21 mouse cellular contexts compared by ENCODE assay signal in genomic region chr17:59023971-59024370, GRCm38 (mm10). TPM values are rescaled to one million over a fixed set of nuclear protein-coding genes. Genes with fewer than 3 reads are reported as not detected.
A peak's percentile ranks its signal among the peaks of the same experiment; 100 is the strongest.
DNase-seq lines count a peak whose midpoint lies in the region; ATAC-seq and TF ChIP-seq lines count a peak whose summit lies in the region.
"Had no signal": no experiment of that assay in that cellular context is flagged by ENCODE, and none has a peak within 500 bp of the region (broad histone marks: within the 10 kb centered on the region; RNA-seq: fewer than 3 reads in every experiment).

No protein-coding gene starts in this region.

- in situ Hi-C loops in Patski (cut with MboI; ENCODE audit: low pct_unique_long_range_greater_than_20kb): no loop called here

- no peak overlapping the region for H3K4me3 ChIP-seq in kidney, embryonic 16.5 days (ENCODE audit: low read length)
- no peak overlapping the region for H3K4me3 ChIP-seq in forebrain, embryonic 15.5 days
- H3K4me3 ChIP-seq in cerebellum, adult 2 months (replicated peaks; ENCODE audit: insufficient read depth, low read depth, low read length): no peak overlapping the region
- H3K4me3 ChIP-seq: heart, embryonic 12.5 days; intestine, embryonic 15.5 days; limb, embryonic 13.5 days; liver, embryonic 15.5 days; neural tube, embryonic 12.5 days had no signal

- H3K27ac ChIP-seq in kidney, embryonic 16.5 days (ENCODE audit: low read length): no peak overlapping the region
- H3K27ac ChIP-seq in forebrain, embryonic 15.5 days (replicated peaks): no peak overlapping the region
- no peak overlapping the region for H3K27ac ChIP-seq in cerebellum, adult 2 months (ENCODE audit: insufficient read depth, low read length)
- H3K27ac ChIP-seq: hindbrain, embryonic 14.5 days; intestine, embryonic 15.5 days; limb, embryonic 13.5 days; liver, embryonic 15.5 days; neural tube, embryonic 12.5 days had no signal

- no peaks in the 10 kb centered on the region for H3K9me3 ChIP-seq in kidney, embryonic 16.5 days (ENCODE audit: low read length)
- no peaks in the 10 kb centered on the region for H3K9me3 ChIP-seq in forebrain, embryonic 15.5 days
- H3K9me3 ChIP-seq: heart, embryonic 12.5 days; intestine, embryonic 15.5 days; limb, embryonic 13.5 days; liver, embryonic 15.5 days; neural tube, embryonic 12.5 days had no signal

- H3K36me3 ChIP-seq in kidney, embryonic 16.5 days (ENCODE audit: insufficient read depth, low read length): no peaks in the 10 kb centered on the region
- H3K36me3 ChIP-seq in forebrain, embryonic 15.5 days: no peaks in the 10 kb centered on the region
- H3K36me3 ChIP-seq: heart, embryonic 12.5 days; intestine, embryonic 15.5 days; limb, embryonic 13.5 days; liver, embryonic 15.5 days; neural tube, embryonic 12.5 days had no signal

- TF ChIP-seq POLR2A in cerebellum, adult 2 months (IDR thresholded peaks at IDR 0.05; ENCODE audit: borderline replicate concordance, insufficient read depth, low read length): no peak

- no peak overlapping the region for H3K9ac ChIP-seq in kidney, embryonic 16.5 days (replicated peaks; ENCODE audit: low read length)
- H3K9ac ChIP-seq in forebrain, embryonic 15.5 days (replicated peaks): no peak overlapping the region
- H3K9ac ChIP-seq: heart, embryonic 12.5 days; hindbrain, embryonic 14.5 days; intestine, embryonic 15.5 days; limb, embryonic 13.5 days; liver, embryonic 15.5 days; neural tube, embryonic 12.5 days had no signal

- ATAC-seq in kidney, embryonic 16.5 days (ENCODE audit: low FRiP score, low TSS enrichment): peak; percentile 78; the same call in 1 of the 2 replicates
- peak; percentile 80 for ATAC-seq in Patski
- peak; percentile 76 for ATAC-seq in forebrain, embryonic 15.5 days (replicated peaks)
- ATAC-seq: intestine, embryonic 15.5 days had no signal

- CTCF ChIA-PET in Patski (lab: Charles Lee): interaction anchor here (1.1 kb wide), 1 partner anchor 8 kb away, joined by 3 read pairs; no protein-coding TSS in a partner anchor

- TF ChIP-seq CTCF in Patski (IDR thresholded peaks at IDR 0.05): no peak
- no peak for TF ChIP-seq CTCF in cerebellum, adult 2 months (IDR thresholded peaks at IDR 0.05; ENCODE audit: borderline replicate concordance, insufficient read depth, low read depth, low read length)

- peaks cover 16% of the 10 kb centered on the region for H3K4me1 ChIP-seq in kidney, embryonic 16.5 days (ENCODE audit: insufficient read depth, low read length)
- H3K4me1 ChIP-seq in forebrain, embryonic 15.5 days: 0 out of 2 replicates have a peak, but pooled peaks cover 10% of the 10 kb centered on the region
- no peaks in the 10 kb centered on the region for H3K4me1 ChIP-seq in cerebellum, adult 2 months (ENCODE audit: control insufficient read depth, insufficient read depth, low read length)
- H3K4me1 ChIP-seq: heart, embryonic 12.5 days; intestine, embryonic 15.5 days; limb, embryonic 13.5 days; liver, embryonic 15.5 days; neural tube, embryonic 12.5 days had no signal

- WGBS in kidney, embryonic 16.5 days: 31% methylated on average over 4 of the region's 5 CpGs
- WGBS in forebrain, embryonic 15.5 days: 12% methylated on average over 5 of the region's 5 CpGs
- WGBS in cerebellum, adult 2 months: 32% methylated on average over 5 of the region's 5 CpGs

- no peak for DNase-seq in kidney, postnatal 10 days
- DNase-seq in Muller cell, postnatal 12 days (ENCODE audit: inconsistent ontology term): peak; percentile 30
- DNase-seq in Patski (ENCODE audit: low read depth, low spot score): no peak
- no peak for DNase-seq in lung, postnatal 25 days (ENCODE audit: low spot score)
- no peak for DNase-seq in cerebellum, adult 2 months
- DNase-seq: cerebellum, adult 11 months; cerebellum, postnatal 25 days; gastrocnemius, postnatal 10 days; heart, adult 11 months; heart, postnatal 14 days; thymus, postnatal 14 days had no signal

- POLR2A ChIA-PET in Patski (lab: Charles Lee): no interaction called here

- no peaks in the 10 kb centered on the region for H3K27me3 ChIP-seq in kidney, embryonic 16.5 days (ENCODE audit: insufficient read depth, low read length)
- H3K27me3 ChIP-seq in Patski: peaks cover 3% of the 10 kb centered on the region
- H3K27me3 ChIP-seq in forebrain, embryonic 15.5 days: no peaks in the 10 kb centered on the region
- H3K27me3 ChIP-seq in cerebellum, adult 2 months (ENCODE audit: control insufficient read depth, insufficient read depth, low read length): no peaks in the 10 kb centered on the region
- H3K27me3 ChIP-seq: heart, embryonic 12.5 days; intestine, embryonic 15.5 days; limb, embryonic 13.5 days; liver, embryonic 15.5 days; neural tube, embryonic 12.5 days had no signal

- H3K4me2 ChIP-seq in kidney, embryonic 16.5 days (replicated peaks; ENCODE audit: low read depth, low read length): no peak overlapping the region
- H3K4me2 ChIP-seq in forebrain, embryonic 15.5 days (replicated peaks): no peak overlapping the region
- H3K4me2 ChIP-seq: heart, embryonic 12.5 days; hindbrain, embryonic 14.5 days; intestine, embryonic 15.5 days; limb, embryonic 13.5 days; liver, embryonic 15.5 days; neural tube, embryonic 12.5 days had no signal

RNA-seq across cellular contexts. Expression of gene Nudt12, which starts 10.8 kb away (rescaled TPM):
- polyA plus RNA-seq in kidney, embryonic 16.5 days (2015; fragmentation: Nextera tagmentation; extraction: Ambion mirVana): 6.9 and 10.5 TPM in 2 replicates
- polyA plus RNA-seq in Patski (2021): 14.3 TPM
- polyA plus RNA-seq in forebrain, embryonic 15.5 days (2015; fragmentation: Nextera tagmentation; extraction: Ambion mirVana): 2.7 and 3.6 TPM in 2 replicates
- 6.5 and 7.7 TPM in 2 replicates for polyA plus RNA-seq in cerebellum, adult 2 months (2012; rRNA removed)

RNA-seq across cellular contexts. Expression of gene Pdzph1, which starts 32.8 kb away (rescaled TPM):
- not detected in 2 replicates for polyA plus RNA-seq in kidney, embryonic 16.5 days (2015; fragmentation: Nextera tagmentation; extraction: Ambion mirVana)
- polyA plus RNA-seq in Patski (2021): not detected
- polyA plus RNA-seq in forebrain, embryonic 15.5 days (2015; fragmentation: Nextera tagmentation; extraction: Ambion mirVana): 8.2 and 8.3 TPM in 2 replicates
- polyA plus RNA-seq in cerebellum, adult 2 months (2012; rRNA removed): 1.3 and 1.6 TPM in 2 replicates
- polyA plus RNA-seq: heart, embryonic 12.5 days; lung, embryonic 16.5 days; small intestine, adult 2 months had no signal
